15 mouse cellular contexts compared by ENCODE assay signal in genomic region chr2:37784473-37784872, GRCm38 (mm10). TPM values are rescaled to one million over a fixed set of nuclear protein-coding genes. Genes with fewer than 3 reads are reported as not detected.
DNase-seq lines count a peak whose midpoint lies in the region; ATAC-seq and TF ChIP-seq lines count a peak whose summit lies in the region.
"Had no signal": no experiment of that assay in that cellular context is flagged by ENCODE, and none has a peak within 500 bp of the region (broad histone marks: within the 10 kb centered on the region; RNA-seq: fewer than 3 reads in every experiment).

No protein-coding gene starts in this region.

- no peaks in the 10 kb centered on the region; the same call in 1 of the 2 replicates for H3K9me3 ChIP-seq in forebrain, embryonic 10.5 days
- no peaks in the 10 kb centered on the region for H3K9me3 ChIP-seq in forebrain, embryonic 15.5 days
- no peaks in the 10 kb centered on the region for H3K9me3 ChIP-seq in kidney, postnatal 0 days (replicated peaks; ENCODE audit: low read length)
- no peaks in the 10 kb centered on the region for H3K9me3 ChIP-seq in midbrain, embryonic 10.5 days (replicated peaks)
- no peaks in the 10 kb centered on the region for H3K9me3 ChIP-seq in midbrain, embryonic 15.5 days
- H3K9me3 ChIP-seq in stomach, embryonic 15.5 days: no peaks in the 10 kb centered on the region
- no peaks in the 10 kb centered on the region for H3K9me3 ChIP-seq in hindbrain, embryonic 13.5 days
- H3K9me3 ChIP-seq: limb, embryonic 10.5 days; liver, embryonic 12.5 days had no signal

- H3K9ac ChIP-seq in forebrain, embryonic 15.5 days (replicated peaks): no peak overlapping the region
- no peak overlapping the region for H3K9ac ChIP-seq in kidney, postnatal 0 days (ENCODE audit: low read depth, low read length)
- no peak overlapping the region for H3K9ac ChIP-seq in midbrain, embryonic 15.5 days
- no peak overlapping the region for H3K9ac ChIP-seq in stomach, embryonic 15.5 days
- no peak overlapping the region for H3K9ac ChIP-seq in hindbrain, embryonic 13.5 days
- H3K9ac ChIP-seq: liver, embryonic 12.5 days had no signal

- no peak for TF ChIP-seq CTCF in kidney, postnatal 0 days (IDR thresholded peaks at IDR 0.05; ENCODE audit: low read depth)

- 0 out of 2 replicates have a peak overlapping the region, but pooled peaks have one; percentile 13 for H3K27ac ChIP-seq in forebrain, embryonic 10.5 days
- no peak overlapping the region for H3K27ac ChIP-seq in forebrain, embryonic 15.5 days (replicated peaks)
- no peak overlapping the region; the same call in 1 of the 2 replicates for H3K27ac ChIP-seq in kidney, postnatal 0 days
- H3K27ac ChIP-seq in midbrain, embryonic 10.5 days (replicated peaks): 0 out of 2 replicates have a peak overlapping the region, but pooled peaks have one; percentile 13
- H3K27ac ChIP-seq in midbrain, embryonic 15.5 days: no peak overlapping the region
- H3K27ac ChIP-seq in stomach, embryonic 15.5 days: no peak overlapping the region
- no peak overlapping the region for H3K27ac ChIP-seq in hindbrain, embryonic 13.5 days
- H3K27ac ChIP-seq: limb, embryonic 10.5 days; liver, embryonic 12.5 days had no signal

- ATAC-seq in forebrain, embryonic 15.5 days (replicated peaks): no peak
- 0 out of 2 replicates have a peak, but pooled peaks have one; percentile 26 for ATAC-seq in kidney, postnatal 0 days (replicated peaks; ENCODE audit: low FRiP score, low read depth)
- no peak for ATAC-seq in midbrain, embryonic 15.5 days (replicated peaks)
- peak; percentile 29; the same call in 1 of the 2 replicates for ATAC-seq in stomach, embryonic 15.5 days (ENCODE audit: insufficient read depth, low FRiP score, low read depth)
- no peak for ATAC-seq in hindbrain, embryonic 13.5 days (ENCODE audit: low FRiP score)
- ATAC-seq: liver, embryonic 12.5 days had no signal

- peaks cover 24% of the 10 kb centered on the region for H3K27me3 ChIP-seq in forebrain, embryonic 10.5 days (ENCODE audit: poor library complexity, severe bottlenecking)
- no peaks in the 10 kb centered on the region for H3K27me3 ChIP-seq in forebrain, embryonic 15.5 days
- no peaks in the 10 kb centered on the region for H3K27me3 ChIP-seq in kidney, postnatal 0 days (ENCODE audit: insufficient read depth, low read length)
- peaks cover 29% of the 10 kb centered on the region for H3K27me3 ChIP-seq in midbrain, embryonic 10.5 days (ENCODE audit: low read depth, poor library complexity, severe bottlenecking)
- H3K27me3 ChIP-seq in midbrain, embryonic 15.5 days (replicated peaks): no peaks in the 10 kb centered on the region
- peaks cover 18% of the 10 kb centered on the region for H3K27me3 ChIP-seq in stomach, embryonic 15.5 days (replicated peaks)
- 0 out of 2 replicates have a peak, but pooled peaks cover 8% of the 10 kb centered on the region for H3K27me3 ChIP-seq in hindbrain, embryonic 13.5 days

- no peak for DNase-seq in forebrain, embryonic 10.5 days (ENCODE audit: extremely low spot score, low spot score)
- DNase-seq in kidney, postnatal 0 days (ENCODE audit: low spot score): no peak
- DNase-seq in kidney, adult 11 months: no peak
- no peak for DNase-seq in midbrain, embryonic 10.5 days (ENCODE audit: low spot score)
- DNase-seq: cerebellum, adult 9-10 months; gastrocnemius, postnatal 14 days; heart, postnatal 36 days; thymus, adult 18-20 months had no signal

- H3K36me3 ChIP-seq in forebrain, embryonic 10.5 days (replicated peaks): peaks cover 69% of the 10 kb centered on the region
- no peaks in the 10 kb centered on the region for H3K36me3 ChIP-seq in forebrain, embryonic 15.5 days
- no peaks in the 10 kb centered on the region for H3K36me3 ChIP-seq in kidney, postnatal 0 days (ENCODE audit: insufficient read depth, low read length)
- peaks cover 65% of the 10 kb centered on the region for H3K36me3 ChIP-seq in midbrain, embryonic 10.5 days
- no peaks in the 10 kb centered on the region for H3K36me3 ChIP-seq in midbrain, embryonic 15.5 days (replicated peaks)
- H3K36me3 ChIP-seq in stomach, embryonic 15.5 days: no peaks in the 10 kb centered on the region
- no peaks in the 10 kb centered on the region for H3K36me3 ChIP-seq in hindbrain, embryonic 13.5 days
- H3K36me3 ChIP-seq: limb, embryonic 10.5 days; liver, embryonic 12.5 days had no signal

- WGBS in forebrain, embryonic 10.5 days: 83% methylated on average over 5 of the region's 5 CpGs
- 85% methylated on average over 5 of the region's 5 CpGs for WGBS in forebrain, embryonic 15.5 days
- 38% methylated on average over 5 of the region's 5 CpGs for WGBS in kidney, postnatal 0 days
- WGBS in midbrain, embryonic 10.5 days: 72% methylated on average over 5 of the region's 5 CpGs
- 74% methylated on average over 5 of the region's 5 CpGs for WGBS in midbrain, embryonic 15.5 days
- WGBS in stomach, embryonic 15.5 days: 52% methylated on average over 5 of the region's 5 CpGs
- 75% methylated on average over 5 of the region's 5 CpGs for WGBS in hindbrain, embryonic 13.5 days

- H3K4me1 ChIP-seq in forebrain, embryonic 10.5 days: peaks cover 82% of the 10 kb centered on the region
- peaks cover 44% of the 10 kb centered on the region for H3K4me1 ChIP-seq in forebrain, embryonic 15.5 days
- peaks cover 25% of the 10 kb centered on the region for H3K4me1 ChIP-seq in kidney, postnatal 0 days (replicated peaks; ENCODE audit: insufficient read depth, low read length)
- peaks cover 61% of the 10 kb centered on the region for H3K4me1 ChIP-seq in midbrain, embryonic 10.5 days
- H3K4me1 ChIP-seq in midbrain, embryonic 15.5 days: peaks cover 27% of the 10 kb centered on the region
- H3K4me1 ChIP-seq in stomach, embryonic 15.5 days: peaks cover 17% of the 10 kb centered on the region
- H3K4me1 ChIP-seq in hindbrain, embryonic 13.5 days (replicated peaks): peaks cover 43% of the 10 kb centered on the region

- no peak overlapping the region for H3K4me2 ChIP-seq in forebrain, embryonic 15.5 days (replicated peaks)
- H3K4me2 ChIP-seq in kidney, postnatal 0 days (ENCODE audit: low read length): no peak overlapping the region
- H3K4me2 ChIP-seq in midbrain, embryonic 15.5 days: no peak overlapping the region
- H3K4me2 ChIP-seq in stomach, embryonic 15.5 days: no peak overlapping the region
- H3K4me2 ChIP-seq in hindbrain, embryonic 13.5 days: no peak overlapping the region
- H3K4me2 ChIP-seq: liver, embryonic 12.5 days had no signal

- H3K4me3 ChIP-seq in forebrain, embryonic 10.5 days: no peak overlapping the region
- no peak overlapping the region for H3K4me3 ChIP-seq in forebrain, embryonic 15.5 days
- no peak overlapping the region for H3K4me3 ChIP-seq in kidney, postnatal 0 days (replicated peaks; ENCODE audit: low read depth, low read length)
- no peak overlapping the region for H3K4me3 ChIP-seq in midbrain, embryonic 10.5 days
- H3K4me3 ChIP-seq in midbrain, embryonic 15.5 days: no peak overlapping the region
- H3K4me3 ChIP-seq in stomach, embryonic 15.5 days (replicated peaks): no peak overlapping the region
- no peak overlapping the region for H3K4me3 ChIP-seq in hindbrain, embryonic 13.5 days
- H3K4me3 ChIP-seq: limb, embryonic 10.5 days; liver, embryonic 12.5 days; megakaryocyte, embryonic 14.5 days had no signal

RNA-seq across cellular contexts. Expression of gene Crb2, which starts 8.4 kb away (rescaled TPM):
- polyA plus RNA-seq in forebrain, embryonic 10.5 days (2016; fragmentation: Nextera tagmentation; extraction: Ambion mirVana): 30.4 and 30.9 TPM in 2 replicates
- 7.1 and 8.4 TPM in 2 replicates for polyA plus RNA-seq in forebrain, embryonic 15.5 days (2015; fragmentation: Nextera tagmentation; extraction: Ambion mirVana)
- polyA plus RNA-seq in kidney, postnatal 0 days (2015; fragmentation: Nextera tagmentation; extraction: Ambion mirVana): 3.1 and 3.3 TPM in 2 replicates
- 31.1 and 31.4 TPM in 2 replicates for polyA plus RNA-seq in midbrain, embryonic 10.5 days (2016; fragmentation: Nextera tagmentation; extraction: Ambion mirVana)
- polyA plus RNA-seq in midbrain, embryonic 15.5 days (2015; fragmentation: Nextera tagmentation; extraction: Ambion mirVana): 5.6 and 6.4 TPM in 2 replicates
- polyA plus RNA-seq in stomach, embryonic 15.5 days (2015; fragmentation: Nextera tagmentation; extraction: Ambion mirVana): 1.8 and 2.0 TPM in 2 replicates
- polyA plus RNA-seq in hindbrain, embryonic 13.5 days (2015; fragmentation: Nextera tagmentation; extraction: Ambion mirVana): 6.8 and 7.5 TPM in 2 replicates

Comparison
In these comparisons a context has a peak if more than half of its experiments do, and no peak if none do; other contexts are left out.
1. H3K27ac ChIP-seq: peak in forebrain, embryonic 10.5 days (single experiment) and midbrain, embryonic 10.5 days (single experiment); none in forebrain, embryonic 15.5 days (single experiment), kidney, postnatal 0 days (single experiment), midbrain, embryonic 15.5 days (single experiment), stomach, embryonic 15.5 days (single experiment) and hindbrain, embryonic 13.5 days (single experiment).
2. ATAC-seq: peak in kidney, postnatal 0 days (single experiment) and stomach, embryonic 15.5 days (single experiment); none in forebrain, embryonic 15.5 days (single experiment), midbrain, embryonic 15.5 days (single experiment) and hindbrain, embryonic 13.5 days (single experiment).